Mouse (Mus musculus) intestine, embryonic 15.5 days (tissue): Measurements from ENCODE around the gene Dnm1. TPM values are rescaled to one million over a fixed set of nuclear protein-coding genes. Genes with fewer than 3 reads are reported as not detected.

Experiments
- ATAC-seq: fragments of 200-750 bp; cut with Nextera tagmentation; 2 replicates; pipeline ENCODE4 v1.8.0; 2017; ENCODE audit warnings: moderate TSS enrichment, moderate library complexity
- H3K27ac ChIP-seq: fragments of 300-500 bp; sonication (generic); 2 replicates; pipeline ENCODE4 v1.5.1; 2015; ENCODE audit warnings: mild to moderate bottlenecking, inconsistent platforms
- H3K27me3 ChIP-seq: fragments of 300-500 bp; sonication (generic); replicated peaks from 2 replicates; pipeline ENCODE4 v1.6.1; 2015; ENCODE audit warnings: inconsistent platforms
- H3K36me3 ChIP-seq: fragments of 300-500 bp; sonication (generic); 2 replicates; pipeline ENCODE4 v1.6.1; 2015; ENCODE audit warnings: inconsistent platforms
- H3K4me1 ChIP-seq: fragments of 300-500 bp; sonication (generic); replicated peaks from 2 replicates; pipeline ENCODE4 v1.6.1; 2015; ENCODE audit warnings: inconsistent platforms
- H3K4me2 ChIP-seq: fragments of 300-500 bp; sonication (generic); replicated peaks from 2 replicates; pipeline ENCODE4 v1.6.1; 2015; ENCODE audit warnings: mild to moderate bottlenecking, inconsistent platforms
- H3K4me3 ChIP-seq: fragments of 300-500 bp; sonication (generic); replicated peaks from 2 replicates; pipeline ENCODE4 v1.5.1; 2015; ENCODE audit warnings: inconsistent platforms
- H3K9ac ChIP-seq: fragments of 300-500 bp; sonication (generic); 2 replicates; pipeline ENCODE4 v1.6.1; 2015; ENCODE audit warnings: inconsistent platforms
- H3K9me3 ChIP-seq: fragments of 300-500 bp; sonication (generic); 2 replicates; pipeline ENCODE4 v1.6.1; 2016; ENCODE audit warnings: inconsistent platforms
- WGBS: fragments of 180-500 bp; shearing (Covaris S2); methylation state at CpG from one replicate; pipeline ENCODE4 v1.1.7; 2015; 5-methylcytosine and 5-hydroxymethylcytosine counted together
- polyA plus RNA-seq: library from polyadenylated mRNA; unstranded; fragments of >200 nt; fragmentation: Nextera tagmentation; extraction: Ambion mirVana; gene quantifications from 2 replicates; pipeline ENCODE4 v1.2.1, GENCODE M21; 2015

Gene Dnm1
- polyA plus RNA-seq, 1 experiment from 2014 or later, result 12.2 TPM

GRCm38 (mm10) chr2:32360741-32361140 lies 7.6 kb upstream of the Dnm1 start:
- no peaks in the 10 kb centered on the region for H3K9me3 ChIP-seq
- peak overlapping the region; percentile 75 for H3K27ac ChIP-seq
- H3K4me2 ChIP-seq, result peak overlapping the region; percentile 87
- H3K4me1 ChIP-seq, result peaks cover 23% of the 10 kb centered on the region
- no peaks in the 10 kb centered on the region for H3K27me3 ChIP-seq
- H3K9ac ChIP-seq, result no peak overlapping the region
- H3K36me3 ChIP-seq, result 0 out of 2 replicates have a peak, but pooled peaks cover 9% of the 10 kb centered on the region
- 4% methylated on average over 14 of the region's 14 CpGs for WGBS
- H3K4me3 ChIP-seq, result peak overlapping the region; percentile 39
- peak; percentile 23 for ATAC-seq

DNA sequence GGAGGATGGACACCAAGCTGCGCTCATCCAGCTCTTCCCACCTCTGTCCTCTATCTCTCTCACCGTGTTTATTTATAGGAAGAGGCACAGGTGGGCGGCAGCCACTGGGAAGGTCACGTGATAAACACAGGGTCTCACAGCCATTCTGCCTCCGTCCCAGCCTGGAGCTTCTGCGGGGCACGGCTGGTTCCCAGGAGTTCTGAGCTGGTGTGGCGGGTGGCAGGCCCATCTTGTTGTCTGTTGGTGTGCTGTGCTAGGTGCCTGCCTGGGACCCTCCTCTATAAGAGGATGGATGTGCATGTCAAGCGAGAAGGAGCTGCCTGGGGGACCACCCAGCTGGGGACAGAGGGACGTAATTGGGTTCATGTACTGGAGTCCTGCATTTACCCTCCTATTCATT lies 5.2 kb upstream of the Dnm1 start:
- ATAC-seq, result no peak
- no peaks in the 10 kb centered on the region for H3K27me3 ChIP-seq
- no peak overlapping the region for H3K4me2 ChIP-seq
- no peak overlapping the region for H3K9ac ChIP-seq
- WGBS, result 59% methylated on average over 10 of the region's 10 CpGs
- H3K4me3 ChIP-seq, result no peak overlapping the region
- no peak overlapping the region for H3K27ac ChIP-seq
- no peaks in the 10 kb centered on the region for H3K9me3 ChIP-seq
- H3K36me3 ChIP-seq, result no peaks in the 10 kb centered on the region
- H3K4me1 ChIP-seq, result peaks cover 12% of the 10 kb centered on the region

DNA sequence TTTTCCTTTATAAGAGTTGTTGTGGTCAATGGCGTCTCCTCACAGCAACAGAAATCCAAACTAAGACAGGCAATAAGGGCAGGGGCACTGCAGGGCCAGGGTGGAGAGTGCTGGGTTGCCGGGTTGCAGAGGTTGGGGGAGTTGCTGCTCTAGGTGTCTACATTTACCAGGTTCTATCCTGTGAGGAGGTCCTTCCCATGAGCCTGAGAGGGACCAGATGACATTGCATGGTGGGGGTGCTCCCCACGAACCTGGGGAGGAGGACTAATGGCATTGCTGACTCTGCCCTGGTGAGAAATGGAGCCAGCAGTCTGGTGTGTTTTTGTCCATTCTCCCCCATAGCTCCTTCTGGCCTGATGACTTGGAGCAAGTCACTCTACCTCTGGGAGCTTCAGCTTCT lies 4.6 kb upstream of the Dnm1 start:
- Histone ChIP-seq H3K27ac (no peak overlapping the region), H3K9ac (no peak overlapping the region), H3K36me3 (no peaks in the 10 kb centered on the region), H3K4me3 (no peak overlapping the region), H3K4me1 (peaks cover 14% of the 10 kb centered on the region), H3K4me2 (no peak overlapping the region), H3K9me3 (no peaks in the 10 kb centered on the region), H3K27me3 (no peaks in the 10 kb centered on the region)
- no peak for ATAC-seq
- WGBS, result 62% methylated on average over 3 of the region's 3 CpGs

DNA sequence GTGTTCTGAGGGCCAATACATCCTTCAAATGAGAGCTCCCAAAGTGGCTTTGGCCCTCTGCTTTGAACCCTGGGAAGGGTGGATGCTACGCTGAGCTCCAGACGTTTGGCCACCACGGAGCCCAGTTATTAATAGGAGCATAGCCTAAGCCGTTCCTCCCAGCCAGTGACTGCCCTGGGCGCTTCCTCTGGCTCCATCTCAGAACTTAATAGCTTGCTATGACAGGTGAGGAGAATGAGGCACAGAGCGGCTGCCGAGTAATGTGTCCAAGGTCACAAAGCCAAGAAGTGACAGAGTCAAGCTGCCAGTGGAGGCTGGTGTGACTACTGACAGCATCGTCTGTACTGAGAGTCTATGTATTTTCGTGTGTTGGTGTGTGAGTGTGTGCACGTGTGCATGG lies 3.1 kb upstream of the Dnm1 start:
- peaks cover 22% of the 10 kb centered on the region for H3K4me1 ChIP-seq
- H3K27me3 ChIP-seq, result no peaks in the 10 kb centered on the region
- H3K9me3 ChIP-seq, result no peaks in the 10 kb centered on the region
- 70% methylated on average over 10 of the region's 10 CpGs for WGBS
- H3K36me3 ChIP-seq, result no peaks in the 10 kb centered on the region
- no peak overlapping the region for H3K27ac ChIP-seq
- no peak for ATAC-seq
- H3K9ac ChIP-seq, result no peak overlapping the region
- no peak overlapping the region for H3K4me2 ChIP-seq
- H3K4me3 ChIP-seq, result no peak overlapping the region

DNA sequence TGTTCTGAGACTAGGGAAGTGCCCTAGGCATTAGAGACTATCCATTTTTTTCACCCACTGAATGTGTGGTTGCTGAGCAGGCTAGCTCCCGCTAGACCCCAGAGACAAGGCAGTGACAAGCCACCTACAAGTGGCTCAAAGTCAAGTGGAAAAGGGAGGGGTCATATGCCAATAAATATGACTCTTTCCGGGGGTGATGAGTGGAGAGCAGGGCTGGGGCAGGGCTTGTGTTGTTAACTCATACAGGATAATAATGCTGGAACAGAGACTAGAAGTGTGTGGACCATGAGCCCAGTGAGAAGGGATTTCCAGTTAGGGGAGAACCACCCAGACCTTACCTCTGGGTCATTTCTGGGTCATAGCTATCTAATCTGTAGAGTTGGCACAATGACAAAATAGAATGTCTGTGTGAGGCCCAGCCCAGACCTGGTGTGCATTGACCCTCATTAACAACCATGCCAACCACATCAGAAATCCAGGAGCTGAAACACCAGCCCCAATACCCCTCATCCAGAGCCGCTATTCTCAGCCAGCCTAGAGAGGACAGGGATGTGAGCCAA lies 1.3 kb upstream of the Dnm1 start:
- Histone ChIP-seq H3K27me3 (no peaks in the 10 kb centered on the region), H3K4me3 (no peak overlapping the region), H3K9me3 (no peaks in the 10 kb centered on the region), H3K4me1 (peaks cover 27% of the 10 kb centered on the region), H3K36me3 (no peaks in the 10 kb centered on the region), H3K4me2 (peak overlapping the region; percentile 92), H3K9ac (no peak overlapping the region), H3K27ac (peak overlapping the region; percentile 86)
- WGBS, result 64% methylated on average over 3 of the region's 3 CpGs
- peak; percentile 59 for ATAC-seq

GRCm38 (mm10) chr2:32353836-32354235 lies 698 bp upstream of the Dnm1 start:
- H3K4me2 ChIP-seq, result peak overlapping the region; percentile 92
- H3K36me3 ChIP-seq, result no peaks in the 10 kb centered on the region
- peak overlapping the region; percentile 86 for H3K27ac ChIP-seq
- H3K9ac ChIP-seq, result 0 out of 2 replicates have a peak overlapping the region, but pooled peaks have one; percentile 83
- ATAC-seq, result peak; percentile 59
- peak overlapping the region; percentile 69; the same call in 1 of the 2 replicates for H3K4me3 ChIP-seq
- H3K27me3 ChIP-seq, result no peaks in the 10 kb centered on the region
- H3K4me1 ChIP-seq, result peaks cover 27% of the 10 kb centered on the region
- WGBS, result 41% methylated on average over 6 of the region's 6 CpGs
- H3K9me3 ChIP-seq, result no peaks in the 10 kb centered on the region

- peak; percentile 24 for ATAC-seq
- under 1% methylated on average over 39 of the region's 52 CpGs for WGBS
- Histone ChIP-seq H3K9ac (peak within 1 kb of the TSS; percentile 83), H3K36me3 (no peaks in the 10 kb centered on the region), H3K27ac (peak within 1 kb of the TSS; percentile 84), H3K4me1 (peaks cover 27% of the 10 kb centered on the region), H3K27me3 (no peaks in the 10 kb centered on the region), H3K9me3 (no peaks in the 10 kb centered on the region), H3K4me2 (peak within 1 kb of the TSS; percentile 92), H3K4me3 (peak within 1 kb of the TSS; percentile 69)
Observed at GRCm38 (mm10) chr2:32352151-32353006, 759 bp downstream of the Dnm1 start, which contains the start of gene Ciz1. Gene Ciz1, plus strand, starts transcription at chr2:32352327.

- WGBS, result 51% methylated on average over 9 of the region's 9 CpGs
- Histone ChIP-seq H3K27me3 (no peaks in the 10 kb centered on the region), H3K4me3 (peak overlapping the region; percentile 69), H3K4me1 (peaks cover 27% of the 10 kb centered on the region), H3K36me3 (no peaks in the 10 kb centered on the region), H3K9me3 (no peaks in the 10 kb centered on the region), H3K4me2 (peak overlapping the region; percentile 92), H3K27ac (no peak overlapping the region), H3K9ac (peak overlapping the region; percentile 83; the same call in 1 of the 2 replicates)
- no peak for ATAC-seq
Observed at GRCm38 (mm10) chr2:32351471-32351961, 1.6 kb downstream of the Dnm1 start.

DNA sequence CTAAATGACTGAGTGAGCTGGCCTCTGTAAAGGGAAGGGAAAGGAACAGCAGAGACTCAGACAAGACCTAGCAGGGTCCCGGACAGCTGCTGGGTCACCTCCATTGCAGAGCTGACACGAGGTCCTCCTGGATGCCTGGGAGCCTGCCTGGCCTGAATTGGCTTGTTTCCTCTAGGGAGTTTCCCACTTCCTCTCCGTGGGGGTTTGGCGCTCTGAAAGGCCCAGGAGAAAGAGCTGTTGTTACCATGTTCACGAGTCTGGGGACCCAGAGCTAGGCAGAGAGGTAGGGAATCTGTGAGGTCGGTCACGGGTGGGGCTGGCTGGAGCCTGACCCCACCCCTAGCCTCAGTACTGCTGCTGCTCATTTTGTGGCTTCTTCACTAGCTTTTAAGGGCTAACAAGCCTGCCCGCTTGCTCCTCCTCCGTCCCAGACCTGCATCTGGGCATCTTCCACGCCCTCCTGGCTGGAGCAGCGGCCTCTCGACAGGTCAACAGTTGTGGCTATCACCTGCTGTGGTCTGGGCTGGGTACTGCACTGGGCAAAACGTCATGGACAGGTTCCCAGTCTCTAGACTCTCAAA lies 2.6 kb downstream of the Dnm1 start:
- no peak for ATAC-seq
- Histone ChIP-seq H3K4me1 (peaks cover 27% of the 10 kb centered on the region), H3K4me3 (no peak overlapping the region), H3K4me2 (no peak overlapping the region), H3K27ac (no peak overlapping the region), H3K9ac (no peak overlapping the region), H3K9me3 (no peaks in the 10 kb centered on the region), H3K36me3 (no peaks in the 10 kb centered on the region), H3K27me3 (no peaks in the 10 kb centered on the region)
- 49% methylated on average over 13 of the region's 13 CpGs for WGBS

GRCm38 (mm10) chr2:32349625-32350255 lies 3.4 kb downstream of the Dnm1 start:
- Histone ChIP-seq H3K9ac (no peak overlapping the region), H3K4me3 (no peak overlapping the region), H3K27me3 (no peaks in the 10 kb centered on the region), H3K9me3 (no peaks in the 10 kb centered on the region), H3K27ac (no peak overlapping the region), H3K4me2 (no peak overlapping the region), H3K4me1 (peaks cover 27% of the 10 kb centered on the region), H3K36me3 (no peaks in the 10 kb centered on the region)
- no peak for ATAC-seq
- 54% methylated on average over 8 of the region's 8 CpGs for WGBS

- Histone ChIP-seq H3K27ac (no peak overlapping the region), H3K36me3 (no peaks in the 10 kb centered on the region), H3K4me3 (no peak overlapping the region), H3K4me2 (no peak overlapping the region), H3K9ac (no peak overlapping the region), H3K9me3 (no peaks in the 10 kb centered on the region), H3K4me1 (peaks cover 27% of the 10 kb centered on the region), H3K27me3 (no peaks in the 10 kb centered on the region)
- 83% methylated on average over 11 of the region's 11 CpGs for WGBS
- ATAC-seq, result no peak
Observed at GRCm38 (mm10) chr2:32348311-32348710, 4.8 kb downstream of the Dnm1 start.

DNA sequence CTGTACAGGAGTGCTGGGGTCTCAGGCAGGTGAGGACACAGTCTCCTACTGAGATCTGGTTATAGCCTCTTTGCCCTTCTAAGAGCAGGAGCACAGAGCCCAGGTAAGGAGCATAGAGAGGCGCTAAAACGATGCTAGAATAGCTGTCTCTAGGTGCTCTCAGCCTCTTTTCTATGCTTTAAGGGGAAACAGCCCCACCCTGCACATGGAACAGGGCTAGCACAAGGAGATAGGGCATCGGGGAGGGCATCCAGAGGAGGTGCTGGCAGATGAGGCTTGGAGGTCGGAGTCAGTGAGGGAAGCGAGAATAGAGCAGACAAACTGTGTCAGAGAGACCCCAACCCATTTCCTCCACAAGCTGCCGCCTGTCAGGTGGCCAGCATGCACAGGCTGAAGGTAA lies 6.1 kb downstream of the Dnm1 start:
- H3K27me3 ChIP-seq, result no peaks in the 10 kb centered on the region
- no peak overlapping the region for H3K4me3 ChIP-seq
- peaks cover 23% of the 10 kb centered on the region for H3K4me1 ChIP-seq
- no peak overlapping the region for H3K4me2 ChIP-seq
- no peaks in the 10 kb centered on the region for H3K9me3 ChIP-seq
- whole genome bisulfite sequencing, result 79% methylated on average over 6 of the region's 6 CpGs
- no peak overlapping the region for H3K27ac ChIP-seq
- ATAC-seq, result no peak
- no peaks in the 10 kb centered on the region for H3K36me3 ChIP-seq
- no peak overlapping the region for H3K9ac ChIP-seq
